Mouse (Mus musculus): ENCODE data around the gene Unc13d. TPM values are rescaled to one million over a fixed set of nuclear protein-coding genes. Genes with fewer than 3 reads are reported as not detected.
A peak's percentile ranks its signal among the peaks of the same experiment; 100 is the strongest.

Unc13d gene
- total RNA-seq, 2 experiments from 2014 or later: 4.2 to 4.3 TPM

- peak; percentile 59 for ATAC-seq (replicated peaks; ENCODE audit: low FRiP score, poor library complexity, severe bottlenecking)
Observed at GRCm38 (mm10) chr11:116057237-116057881, 20.4 kb downstream of the Unc13d start.

DNA sequence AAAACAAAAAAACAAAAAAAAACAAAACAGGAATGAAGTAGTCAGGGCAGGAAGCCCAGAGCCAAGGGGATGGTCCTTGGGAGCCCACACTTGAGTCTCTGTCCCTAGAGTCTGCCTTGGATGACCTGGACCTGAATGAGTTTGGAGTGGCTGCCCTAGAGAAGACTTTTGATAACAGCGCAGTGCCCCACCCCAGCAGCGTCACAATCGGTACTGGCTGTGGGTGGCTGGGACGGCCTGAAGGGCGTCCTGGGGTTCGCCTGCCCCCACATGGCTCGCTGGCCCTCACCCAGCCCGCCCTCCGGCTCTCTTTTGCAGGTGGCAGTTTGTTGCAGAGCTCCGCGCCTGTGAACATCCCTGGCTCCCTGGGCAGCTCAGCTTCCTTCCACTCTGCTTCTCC is 21.9 kb downstream of the Unc13d start:
- peak; percentile 53 for ATAC-seq (replicated peaks; ENCODE audit: low FRiP score, poor library complexity, severe bottlenecking)

- ATAC-seq (replicated peaks; ENCODE audit: low FRiP score, poor library complexity, severe bottlenecking): no peak
Observed at GRCm38 (mm10) chr11:116053510-116054229, 24.1 kb downstream of the Unc13d start.

DNA sequence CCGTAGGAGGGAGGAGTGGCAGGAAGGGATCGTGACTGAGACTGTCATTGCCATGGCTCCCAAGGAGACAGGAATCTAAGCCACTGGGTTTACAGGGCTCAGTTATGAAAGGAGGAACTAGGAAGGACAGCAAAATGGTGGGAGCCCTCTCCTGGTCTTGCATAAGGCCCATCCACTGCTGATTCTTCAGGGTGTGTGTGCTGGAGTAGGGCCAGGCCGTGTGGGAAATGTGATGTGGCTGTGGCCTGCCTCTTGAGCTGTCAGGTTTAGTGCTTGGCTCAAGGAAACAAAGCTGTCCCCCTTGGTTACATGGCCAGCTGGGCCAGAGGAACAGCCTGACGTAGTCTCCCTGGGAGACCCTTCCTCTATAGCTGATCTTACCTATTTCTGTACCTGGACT is 27.6 kb downstream of the Unc13d start:
- ATAC-seq (replicated peaks; ENCODE audit: low FRiP score, poor library complexity, severe bottlenecking): no peak

- ATAC-seq (replicated peaks; ENCODE audit: low FRiP score, poor library complexity, severe bottlenecking): no peak
Observed at GRCm38 (mm10) chr11:116049610-116050009, 28.2 kb downstream of the Unc13d start.

DNA sequence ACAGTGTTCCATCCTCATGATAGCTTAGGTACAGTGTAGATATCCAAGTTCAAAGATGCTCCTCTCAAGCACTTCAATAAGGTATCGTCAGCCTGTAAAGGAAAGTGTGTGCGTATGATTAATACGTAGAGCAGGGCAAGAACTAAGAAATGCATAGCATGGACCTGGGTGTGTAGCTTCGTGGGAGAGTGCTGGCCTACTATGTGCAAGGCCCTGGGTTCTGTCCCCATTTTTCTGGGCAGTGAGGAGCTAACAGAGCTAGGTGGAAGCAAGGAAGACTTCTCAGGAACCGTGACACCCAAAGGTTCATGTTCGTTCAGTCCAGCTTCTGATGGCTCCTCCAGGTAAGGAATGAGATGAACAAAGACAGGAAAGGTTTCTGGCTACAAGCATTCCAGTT is 32.6 kb downstream of the Unc13d start:
- ATAC-seq (replicated peaks; ENCODE audit: low FRiP score, poor library complexity, severe bottlenecking): no peak

GRCm38 (mm10) chr11:116043286-116043685 is 34.5 kb downstream of the Unc13d start:
- ATAC-seq (replicated peaks; ENCODE audit: low FRiP score, poor library complexity, severe bottlenecking): no peak

GRCm38 (mm10) chr11:116042372-116043138 is 35.2 kb downstream of the Unc13d start:
- peak; percentile 38; the same call in 1 of the 2 replicates for ATAC-seq (replicated peaks; ENCODE audit: low FRiP score, poor library complexity, severe bottlenecking)

- ATAC-seq (replicated peaks; ENCODE audit: low FRiP score, poor library complexity, severe bottlenecking): no peak
Observed at GRCm38 (mm10) chr11:116041833-116042232, 35.9 kb downstream of the Unc13d start.

DNA sequence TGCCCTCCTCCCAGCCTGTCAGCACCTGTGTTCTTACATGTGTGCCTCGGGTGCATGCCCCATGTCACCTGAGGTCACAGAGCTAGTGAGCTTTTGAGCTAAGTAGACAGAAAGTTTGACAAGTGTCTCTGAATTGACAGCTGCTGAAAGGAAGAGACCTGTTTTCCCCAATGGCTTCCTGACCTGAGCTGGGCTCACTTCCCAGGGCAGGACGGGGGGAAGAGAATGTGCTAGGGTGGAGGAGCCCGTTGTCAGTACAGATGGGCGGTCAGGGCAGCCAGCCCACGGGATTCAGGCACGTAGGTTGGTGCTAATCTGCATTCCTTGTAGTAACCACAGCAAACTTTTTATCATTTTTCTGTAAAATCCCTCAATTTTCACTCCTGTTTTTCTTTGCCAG is 37.2 kb downstream of the Unc13d start:
- ATAC-seq (replicated peaks; ENCODE audit: low FRiP score, poor library complexity, severe bottlenecking): no peak

GRCm38 (mm10) chr11:116037826-116038225 is 39.9 kb downstream of the Unc13d start:
- ATAC-seq (replicated peaks; ENCODE audit: low FRiP score, poor library complexity, severe bottlenecking): no peak

- no peak for ATAC-seq (replicated peaks; ENCODE audit: low FRiP score, poor library complexity, severe bottlenecking)
Observed at GRCm38 (mm10) chr11:116036671-116037070, 41.1 kb downstream of the Unc13d start.

- ATAC-seq (replicated peaks; ENCODE audit: low FRiP score, poor library complexity, severe bottlenecking): no peak
Observed at GRCm38 (mm10) chr11:116034584-116034983, 43.2 kb downstream of the Unc13d start.

- ATAC-seq (replicated peaks; ENCODE audit: low FRiP score, poor library complexity, severe bottlenecking): peak; percentile 38
Observed at GRCm38 (mm10) chr11:116030898-116031845, 46.6 kb downstream of the Unc13d start.

GRCm38 (mm10) chr11:116030088-116030897 is 47.5 kb downstream of the Unc13d start, which contains the start of gene Unk:
Unk (plus strand) TSS chr11:116030322.
- peak; percentile 87 for ATAC-seq (replicated peaks; ENCODE audit: low FRiP score, poor library complexity, severe bottlenecking)

DNA sequence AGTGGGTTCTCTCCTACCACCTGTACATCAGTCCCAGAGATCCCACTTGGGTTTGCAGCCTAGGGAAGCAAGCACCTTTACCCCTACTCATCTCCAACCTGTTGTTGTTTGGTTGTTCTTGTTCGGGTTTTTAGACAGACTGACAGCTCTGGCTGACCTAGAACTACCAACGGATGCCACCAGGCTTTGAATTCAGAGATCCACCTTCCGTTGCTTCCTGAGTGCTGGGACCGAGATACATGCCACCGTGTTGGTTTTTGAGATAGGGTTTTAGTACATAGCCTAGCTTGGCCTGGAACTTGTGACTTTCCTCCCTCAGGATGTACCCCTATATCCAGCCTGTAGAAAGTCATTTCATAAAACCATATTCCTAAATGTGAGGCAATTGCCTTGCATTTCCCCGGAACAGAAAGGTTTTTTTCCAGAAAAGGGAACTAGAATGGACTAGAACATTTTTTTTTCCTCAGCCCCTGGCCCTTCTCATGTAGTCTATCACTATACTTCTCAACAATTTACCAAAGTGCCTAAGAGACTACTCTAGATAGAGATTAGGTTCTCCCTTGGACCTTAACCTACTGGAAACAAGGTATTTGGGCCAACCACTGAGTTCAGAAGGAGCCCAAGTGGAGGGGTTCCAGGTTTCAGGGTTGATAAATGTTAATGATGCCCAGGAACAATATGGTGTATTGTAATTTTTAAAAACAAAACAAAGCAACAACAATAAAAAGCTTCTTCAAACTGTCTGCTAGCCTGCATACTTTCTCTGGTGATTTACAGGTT is 48.5 kb downstream of the Unc13d start:
- no peak for ATAC-seq (replicated peaks; ENCODE audit: low FRiP score, poor library complexity, severe bottlenecking)

GRCm38 (mm10) chr11:116028177-116028865 is 49.4 kb downstream of the Unc13d start:
- no peak for ATAC-seq (replicated peaks; ENCODE audit: low FRiP score, poor library complexity, severe bottlenecking)
